Comparison of ENCODE assay signal across 22 mouse cellular contexts in genomic region chr1:142895081-142895480, GRCm38 (mm10).
A peak's percentile ranks its signal among the peaks of the same experiment; 100 is the strongest.
DNase-seq lines count a peak whose midpoint lies in the region; ATAC-seq and TF ChIP-seq lines count a peak whose summit lies in the region.
"Had no signal": no experiment of that assay in that cellular context is flagged by ENCODE, and none has a peak within 500 bp of the region (broad histone marks: within the 10 kb centered on the region; RNA-seq: fewer than 3 reads in every experiment).

No protein-coding gene starts in this region.

- H3K4me1 ChIP-seq in heart, embryonic 15.5 days (replicated peaks): no peaks in the 10 kb centered on the region
- no peaks in the 10 kb centered on the region for H3K4me1 ChIP-seq in forebrain, embryonic 13.5 days
- H3K4me1 ChIP-seq: forebrain, embryonic 10.5 days; hindbrain, embryonic 12.5 days; hindbrain, embryonic 15.5 days had no signal

- no peak overlapping the region for H3K9ac ChIP-seq in heart, embryonic 15.5 days
- no peak overlapping the region for H3K9ac ChIP-seq in forebrain, embryonic 13.5 days
- H3K9ac ChIP-seq: forebrain, postnatal 0 days; hindbrain, embryonic 12.5 days; hindbrain, embryonic 15.5 days had no signal

- intact Hi-C loops in gastrocnemius, adult 2 months (cut with DNase I): no loop called here
- intact Hi-C loops in gastrocnemius, postnatal 36 days (cut with DNase I): no loop called here

- DNase-seq in adrenal gland, adult 8-10 months: peak; percentile 4
- no peak for DNase-seq in adrenal gland, postnatal 4 days (ENCODE audit: low spot score in 2 of 2)
- no peak for DNase-seq in gastrocnemius, adult 2 months
- no peak for DNase-seq in gastrocnemius, postnatal 36 days
- DNase-seq in heart, adult 11 months: no peak
- DNase-seq: B cell, adult 2 months; cerebellum, adult 18-20 months; cerebellum, adult 9-10 months; cerebellum, postnatal 14 days; forebrain, postnatal 0 days; gastrocnemius, postnatal 10 days; kidney, adult 2 months had no signal

- no peak for TF ChIP-seq CTCF in gastrocnemius, adult 2 months (IDR thresholded peaks at IDR 0.05)

- H3K4me2 ChIP-seq in heart, embryonic 15.5 days: no peak overlapping the region
- no peak overlapping the region for H3K4me2 ChIP-seq in forebrain, embryonic 13.5 days
- H3K4me2 ChIP-seq: hindbrain, embryonic 12.5 days; hindbrain, embryonic 15.5 days had no signal

- no peaks in the 10 kb centered on the region for H3K27me3 ChIP-seq in heart, embryonic 15.5 days
- H3K27me3 ChIP-seq in forebrain, embryonic 13.5 days: no peaks in the 10 kb centered on the region
- H3K27me3 ChIP-seq: CH12.LX; hindbrain, embryonic 12.5 days; hindbrain, embryonic 15.5 days; Patski had no signal

- no peak overlapping the region for H3K4me3 ChIP-seq in gastrocnemius, adult 2 months
- H3K4me3 ChIP-seq in heart, embryonic 15.5 days: no peak overlapping the region
- H3K4me3 ChIP-seq in forebrain, embryonic 13.5 days: no peak overlapping the region
- H3K4me3 ChIP-seq: forebrain, embryonic 10.5 days; hindbrain, embryonic 12.5 days; hindbrain, embryonic 15.5 days had no signal

- peak overlapping the region; percentile 71 for H3K27ac ChIP-seq in gastrocnemius, adult 2 months
- peak overlapping the region; percentile 20; the same call in 1 of the 2 replicates for H3K27ac ChIP-seq in heart, embryonic 15.5 days
- H3K27ac ChIP-seq in forebrain, embryonic 13.5 days: no peak overlapping the region
- H3K27ac ChIP-seq: forebrain, embryonic 10.5 days; hindbrain, embryonic 12.5 days; hindbrain, embryonic 15.5 days had no signal

- 21% methylated on average over 1 of the region's 1 CpGs for WGBS in heart, embryonic 15.5 days
- WGBS in forebrain, embryonic 13.5 days: 81% methylated on average over 1 of the region's 1 CpGs

- no peak for ATAC-seq in heart, embryonic 15.5 days (replicated peaks; ENCODE audit: insufficient number of reproducible peaks, insufficient read depth, low FRiP score, low read depth)
- ATAC-seq in forebrain, embryonic 13.5 days: no peak
- ATAC-seq: forebrain, embryonic 14.5 days; forebrain, postnatal 0 days; intestine, postnatal 0 days; Patski had no signal

- H3K9me3 ChIP-seq in heart, embryonic 15.5 days (replicated peaks): no peaks in the 10 kb centered on the region
- H3K9me3 ChIP-seq in forebrain, embryonic 13.5 days (replicated peaks): no peaks in the 10 kb centered on the region
- H3K9me3 ChIP-seq: forebrain, embryonic 10.5 days; G1E; hindbrain, embryonic 12.5 days; hindbrain, embryonic 15.5 days had no signal

- H3K36me3 ChIP-seq in heart, embryonic 15.5 days: no peaks in the 10 kb centered on the region
- H3K36me3 ChIP-seq in forebrain, embryonic 13.5 days (ENCODE audit: poor library complexity, severe bottlenecking): no peaks in the 10 kb centered on the region
- H3K36me3 ChIP-seq: forebrain, embryonic 10.5 days; G1E; hindbrain, embryonic 12.5 days; hindbrain, embryonic 15.5 days had no signal
